Mouse (Mus musculus): ENCODE data around the gene Myo6.

- TF ChIP-seq CTCF (IDR thresholded peaks at IDR 0.05; ENCODE audit: insufficient read depth, low read length) (no peak), POLR2A (IDR thresholded peaks at IDR 0.05; ENCODE audit: borderline replicate concordance, extremely low read depth, low read depth, low read length) (no peak)
These were observed 169.3 kb downstream of the Myo6 start for GRCm38 (mm10) chr9:80333998-80334605.

Measured in lung, adult 2 months (tissue).